Mouse (Mus musculus): ENCODE data around the gene Tmprss11a. TPM values are rescaled to one million over a fixed set of nuclear protein-coding genes. Genes with fewer than 3 reads are reported as not detected.
A peak's percentile ranks its signal among the peaks of the same experiment; 100 is the strongest.

Gene Tmprss11a
- total and polyA plus RNA-seq, 3 experiments, result not detected

GRCm38 (mm10) chr5:86410815-86411214 lies 58.0 kb downstream of the Tmprss11a start:
- no peaks in the 10 kb centered on the region for H3K79me2 ChIP-seq (replicated peaks; ENCODE audit: control insufficient read depth, extremely low read depth, insufficient read depth, poor library complexity, severe bottlenecking)
- no peak overlapping the region for H3K4me3 ChIP-seq (replicated peaks in 1 of 3; ENCODE audit: low read depth in 2 of 3, low read length in 2 of 3, poor library complexity in 1 of 3)
- no peaks in the 10 kb centered on the region for H3K36me3 ChIP-seq (replicated peaks in 1 of 2; ENCODE audit: control insufficient read depth in 1 of 2, insufficient read depth in 1 of 2, low read length in 1 of 2)
- peak; percentile 23 for DNase-seq (ENCODE audit: extremely low read depth)
- no peaks in the 10 kb centered on the region for H3K9me3 ChIP-seq (replicated peaks; ENCODE audit: low read length)
- no peak overlapping the region for H3K9ac ChIP-seq (ENCODE audit: insufficient read depth, low read depth)
- H3K27ac ChIP-seq (ENCODE audit: insufficient read depth, low read depth), result no peak overlapping the region
- no peak overlapping the region for H3K4me2 ChIP-seq (ENCODE audit: insufficient read depth, low read depth, poor library complexity, severe bottlenecking)
- H3K4me1 ChIP-seq (ENCODE audit: control insufficient read depth in 1 of 2, insufficient read depth in 2 of 2), result no peaks in the 10 kb centered on the region
- no peaks in the 10 kb centered on the region for H3K27me3 ChIP-seq (replicated peaks)
- in situ Hi-C loops (cut with MboI; ENCODE audit: low pct_ligation_motif_present, low pct_unique_long_range_greater_than_20kb, low sequenced_read_pairs), result loop anchor here (25.0 kb wide), 1 partner anchor 224 kb away; the partner anchor contains the start of gene Gnrhr
- dilution Hi-C loops (cut with MboI; ENCODE audit: extremely low pct_ligation_motif_present, extremely low pct_unique_long_range_greater_than_20kb, low sequenced_read_pairs), result no loop called here
- peak; percentile 47 for TF ChIP-seq RAD21 (IDR thresholded peaks at IDR 0.05; ENCODE audit: low read depth, low read length)
- TF ChIP-seq MAX (IDR thresholded peaks at IDR 0.05; ENCODE audit: low read length), result no peak
- TF ChIP-seq SMC3 (IDR thresholded peaks at IDR 0.05; ENCODE audit: low read depth, low read length), result peak; percentile 75
- peak; percentile 26 to 75; a peak in 3 of 4 replicates for TF ChIP-seq CTCF (conservative IDR thresholded peaks at IDR 0.05 in 1 of 2, IDR thresholded peaks at IDR 0.05 in 1 of 2; ENCODE audit: low read depth in 2 of 2, low read length in 2 of 2)
- TF ChIP-seq MAFK (IDR thresholded peaks at IDR 0.05; ENCODE audit: insufficient replicate concordance, low read length), result no peak

- Histone ChIP-seq H3K27me3 (replicated peaks) (no peaks in the 10 kb centered on the region), H3K4me2 (ENCODE audit: insufficient read depth, low read depth, poor library complexity, severe bottlenecking) (no peak overlapping the region), H3K79me2 (replicated peaks; ENCODE audit: control insufficient read depth, extremely low read depth, insufficient read depth, poor library complexity, severe bottlenecking) (no peaks in the 10 kb centered on the region), H3K27ac (ENCODE audit: insufficient read depth, low read depth) (no peak overlapping the region), H3K36me3 (replicated peaks in 1 of 2; ENCODE audit: control insufficient read depth in 1 of 2, insufficient read depth in 1 of 2, low read length in 1 of 2) (no peaks in the 10 kb centered on the region), H3K4me1 (ENCODE audit: control insufficient read depth in 1 of 2, insufficient read depth in 2 of 2) (no peaks in the 10 kb centered on the region), H3K9ac (ENCODE audit: insufficient read depth, low read depth) (no peak overlapping the region), H3K4me3 (replicated peaks in 1 of 3; ENCODE audit: low read depth in 2 of 3, low read length in 2 of 3, poor library complexity in 1 of 3) (no peak overlapping the region), H3K9me3 (replicated peaks; ENCODE audit: low read length) (no peaks in the 10 kb centered on the region)
- TF ChIP-seq JUND (conservative IDR thresholded peaks at IDR 0.05; ENCODE audit: low read depth, low read length) (no peak), SMC3 (IDR thresholded peaks at IDR 0.05; ENCODE audit: low read depth, low read length) (no peak), UBTF (IDR thresholded peaks at IDR 0.05; ENCODE audit: low read depth, low read length) (no peak), USF1 (IDR thresholded peaks at IDR 0.05; ENCODE audit: low read depth, low read length) (no peak), EP300 (IDR thresholded peaks at IDR 0.05; ENCODE audit: low read length) (no peak), ZMIZ1 (IDR thresholded peaks at IDR 0.05; ENCODE audit: low read depth, low read length) (no peak), MAX (IDR thresholded peaks at IDR 0.05; ENCODE audit: low read length) (no peak), RCOR1 (conservative IDR thresholded peaks at IDR 0.05; ENCODE audit: low read depth, low read length) (no peak), PAX5 (IDR thresholded peaks at IDR 0.05; ENCODE audit: low read length) (no peak), MYC (IDR thresholded peaks at IDR 0.05; ENCODE audit: low read depth, low read length) (no peak)
- no peak for DNase-seq (ENCODE audit: extremely low read depth)
- in situ Hi-C loops (cut with MboI; ENCODE audit: low pct_ligation_motif_present, low pct_unique_long_range_greater_than_20kb, low sequenced_read_pairs), result loop anchor here (25.0 kb wide), 1 partner anchor 221 kb away; the partner anchor contains the start of gene Gnrhr
- dilution Hi-C loops (cut with MboI; ENCODE audit: extremely low pct_ligation_motif_present, extremely low pct_unique_long_range_greater_than_20kb, low sequenced_read_pairs), result no loop called here
Observed at GRCm38 (mm10) chr5:86407941-86408340, 60.8 kb downstream of the Tmprss11a start.

GRCm38 (mm10) chr5:86407191-86407590 lies 61.6 kb downstream of the Tmprss11a start:
- Histone ChIP-seq H3K4me2 (ENCODE audit: insufficient read depth, low read depth, poor library complexity, severe bottlenecking) (no peak overlapping the region), H3K27ac (ENCODE audit: insufficient read depth, low read depth) (no peak overlapping the region), H3K9ac (ENCODE audit: insufficient read depth, low read depth) (no peak overlapping the region), H3K27me3 (replicated peaks) (no peaks in the 10 kb centered on the region), H3K9me3 (replicated peaks; ENCODE audit: low read length) (no peaks in the 10 kb centered on the region), H3K36me3 (replicated peaks in 1 of 2; ENCODE audit: control insufficient read depth in 1 of 2, insufficient read depth in 1 of 2, low read length in 1 of 2) (no peaks in the 10 kb centered on the region), H3K4me1 (ENCODE audit: control insufficient read depth in 1 of 2, insufficient read depth in 2 of 2) (no peaks in the 10 kb centered on the region), H3K4me3 (replicated peaks in 1 of 3; ENCODE audit: low read depth in 2 of 3, low read length in 2 of 3, poor library complexity in 1 of 3) (no peak overlapping the region), H3K79me2 (replicated peaks; ENCODE audit: control insufficient read depth, extremely low read depth, insufficient read depth, poor library complexity, severe bottlenecking) (no peaks in the 10 kb centered on the region)
- DNase-seq (ENCODE audit: extremely low read depth), result no peak
- dilution Hi-C loops (cut with MboI; ENCODE audit: extremely low pct_ligation_motif_present, extremely low pct_unique_long_range_greater_than_20kb, low sequenced_read_pairs), result no loop called here
- TF ChIP-seq MYC (IDR thresholded peaks at IDR 0.05; ENCODE audit: low read depth, low read length) (no peak), CTCF (conservative IDR thresholded peaks at IDR 0.05 in 1 of 2, IDR thresholded peaks at IDR 0.05 in 1 of 2; ENCODE audit: low read depth in 2 of 2, low read length in 2 of 2) (no peak), CHD2 (IDR thresholded peaks at IDR 0.05; ENCODE audit: low read length) (no peak), MAZ (IDR thresholded peaks at IDR 0.05; ENCODE audit: low read depth, low read length) (no peak), E2F4 (IDR thresholded peaks at IDR 0.05; ENCODE audit: insufficient replicate concordance, low read depth, low read length) (no peak), USF1 (IDR thresholded peaks at IDR 0.05; ENCODE audit: low read depth, low read length) (no peak), NRF1 (IDR thresholded peaks at IDR 0.05; ENCODE audit: low read depth, low read length) (no peak), MAX (IDR thresholded peaks at IDR 0.05; ENCODE audit: low read length) (no peak), ZC3H11A (IDR thresholded peaks at IDR 0.05; ENCODE audit: low read depth, low read length) (no peak), IRF4 (IDR thresholded peaks at IDR 0.05; ENCODE audit: low read depth, low read length) (no peak), KAT2A (IDR thresholded peaks at IDR 0.05; ENCODE audit: insufficient replicate concordance, low read length) (no peak), POLR2A (IDR thresholded peaks at IDR 0.05; ENCODE audit: low read depth, low read length) (no peak), USF2 (conservative IDR thresholded peaks at IDR 0.05; ENCODE audit: low read depth, low read length) (no peak), ZMIZ1 (IDR thresholded peaks at IDR 0.05; ENCODE audit: low read depth, low read length) (no peak), TCF12 (IDR thresholded peaks at IDR 0.05; ENCODE audit: low read depth, low read length) (no peak), EP300 (IDR thresholded peaks at IDR 0.05; ENCODE audit: low read length) (no peak), MEF2A (IDR thresholded peaks at IDR 0.05; ENCODE audit: borderline replicate concordance, low read depth, low read length) (no peak), SIN3A (IDR thresholded peaks at IDR 0.05; ENCODE audit: low read length) (no peak)
- in situ Hi-C loops (cut with MboI; ENCODE audit: low pct_ligation_motif_present, low pct_unique_long_range_greater_than_20kb, low sequenced_read_pairs), result loop anchor here (25.0 kb wide), 1 partner anchor 220 kb away; the partner anchor contains the start of gene Gnrhr
